Mouse (Mus musculus) G1E (cell line): Measurements from ENCODE around the gene Rptor.

Source experiments
- CTCF ChIP-seq: IDR thresholded peaks from 2 replicates; pipeline ENCODE4 v1.5.1; 2012; ENCODE audit warnings: low read depth, low read length, inconsistent platforms, mixed read lengths
- GATA2 ChIP-seq: IDR thresholded peaks from 2 replicates; pipeline ENCODE4 v1.6.1; 2012; ENCODE audit warnings: low read depth, low read length, inconsistent platforms, borderline replicate concordance
- POLR2AphosphoS5 ChIP-seq: IDR thresholded peaks from 2 replicates; pipeline ENCODE4 v1.6.1; 2012; ENCODE audit warnings: low read depth, low read length, inconsistent platforms; ENCODE audit not compliant: insufficient replicate concordance
- TAL1 ChIP-seq: conservative IDR thresholded peaks from 2 replicates; pipeline ENCODE4 v1.6.1; 2012; ENCODE audit warnings: low read depth, low read length, inconsistent platforms, mixed read lengths

GRCm38 (mm10) chr11:119794020-119794419 lies 191.3 kb downstream of the Rptor start:
- no peak for TF ChIP-seq CTCF
- no peak for TF ChIP-seq TAL1
- TF ChIP-seq POLR2AphosphoS5 = no peak
- no peak for TF ChIP-seq GATA2
